Mouse (Mus musculus): Measurements from ENCODE around the gene Faah. TPM values are rescaled to one million over a fixed set of nuclear protein-coding genes. Genes with fewer than 3 reads are reported as not detected.

Faah gene
- total RNA-seq, 2 experiments from 2014 or later: 4.0 to 4.5 TPM

DNA sequence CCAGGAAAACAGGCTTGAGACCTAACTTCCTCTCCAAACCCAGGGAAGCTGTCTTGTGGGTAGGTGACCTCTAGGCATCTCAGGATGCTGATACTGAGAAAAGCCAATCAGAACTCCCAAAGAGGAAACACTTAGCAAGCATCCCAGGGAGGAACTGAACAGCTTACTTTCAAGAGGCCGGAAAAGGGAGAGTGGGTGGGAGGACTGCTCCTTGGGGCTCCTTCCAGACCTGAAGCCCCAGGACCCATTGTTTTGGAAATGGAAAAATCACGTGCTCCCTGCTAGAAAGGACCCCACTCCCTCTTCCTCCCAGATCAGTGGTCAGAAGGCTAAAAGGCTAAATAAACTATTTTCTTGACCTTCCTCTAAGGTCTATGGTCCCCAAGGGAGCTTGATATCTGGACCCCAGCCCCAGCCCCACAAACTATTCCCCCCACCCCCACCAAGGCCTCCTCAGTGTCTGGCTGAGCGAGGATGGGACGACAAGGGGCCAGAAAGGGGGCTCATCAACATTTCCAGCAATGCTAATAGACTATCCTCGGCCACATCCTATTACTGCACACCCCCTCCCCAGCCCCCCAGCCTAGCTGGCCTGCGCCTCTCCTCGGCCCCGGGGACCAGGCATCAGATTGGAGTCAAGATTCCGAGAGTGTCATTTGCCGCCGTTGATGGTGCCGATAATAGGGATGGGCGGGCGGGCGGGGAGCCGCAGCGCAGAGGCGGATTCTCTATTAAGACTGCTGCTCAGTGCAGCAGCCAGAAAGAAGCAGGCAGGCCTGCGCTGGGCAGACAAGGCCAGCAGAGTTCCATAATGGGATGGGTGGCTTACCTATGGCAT lies 62.9 kb downstream of the Faah start:
- DNase-seq (ENCODE audit: low spot score in 2 of 2): no peak

DNA sequence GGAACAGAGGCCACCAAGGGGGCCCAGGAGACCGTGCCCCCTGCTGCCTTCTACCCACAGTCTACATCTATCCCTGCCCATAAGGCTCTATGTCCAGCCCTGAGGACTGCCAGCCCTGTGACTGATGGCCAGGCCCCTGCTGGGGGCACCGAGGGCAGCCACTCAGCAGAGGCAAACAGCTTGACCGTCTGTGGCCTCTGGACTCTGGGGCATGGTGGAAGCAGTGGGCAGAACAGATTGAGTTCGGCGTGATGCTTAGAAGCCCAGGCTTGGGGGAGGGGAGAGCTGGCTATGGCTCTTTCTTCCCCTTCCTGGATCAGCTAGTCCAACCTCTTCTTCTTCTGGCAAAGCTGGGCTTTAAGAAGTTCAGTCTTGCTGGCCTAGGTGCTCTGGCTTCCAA lies 64.2 kb downstream of the Faah start:
- DNase-seq (ENCODE audit: low spot score in 2 of 2): no peak

DNA sequence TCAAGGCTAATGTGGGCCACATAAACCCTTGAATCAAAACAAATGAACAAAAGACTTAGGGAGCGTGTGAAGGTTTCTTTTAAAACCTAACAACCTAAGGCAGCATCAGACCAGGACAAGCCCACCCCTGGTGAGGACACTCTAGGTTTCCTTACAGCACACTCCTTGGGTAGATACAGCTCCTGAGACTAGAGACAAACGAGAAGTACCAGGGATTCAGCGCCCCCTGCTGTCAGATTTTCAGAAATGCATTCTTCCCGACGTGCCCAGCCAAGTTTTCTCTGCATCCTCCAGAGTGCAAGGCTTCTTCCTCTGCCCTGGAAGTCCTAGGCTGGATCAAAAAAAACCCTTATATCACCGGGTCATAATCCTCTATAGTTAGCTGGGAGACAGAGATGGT lies 65.0 kb downstream of the Faah start:
- peak; percentile 53 to 61 for DNase-seq (ENCODE audit: low spot score in 2 of 2)

DNA sequence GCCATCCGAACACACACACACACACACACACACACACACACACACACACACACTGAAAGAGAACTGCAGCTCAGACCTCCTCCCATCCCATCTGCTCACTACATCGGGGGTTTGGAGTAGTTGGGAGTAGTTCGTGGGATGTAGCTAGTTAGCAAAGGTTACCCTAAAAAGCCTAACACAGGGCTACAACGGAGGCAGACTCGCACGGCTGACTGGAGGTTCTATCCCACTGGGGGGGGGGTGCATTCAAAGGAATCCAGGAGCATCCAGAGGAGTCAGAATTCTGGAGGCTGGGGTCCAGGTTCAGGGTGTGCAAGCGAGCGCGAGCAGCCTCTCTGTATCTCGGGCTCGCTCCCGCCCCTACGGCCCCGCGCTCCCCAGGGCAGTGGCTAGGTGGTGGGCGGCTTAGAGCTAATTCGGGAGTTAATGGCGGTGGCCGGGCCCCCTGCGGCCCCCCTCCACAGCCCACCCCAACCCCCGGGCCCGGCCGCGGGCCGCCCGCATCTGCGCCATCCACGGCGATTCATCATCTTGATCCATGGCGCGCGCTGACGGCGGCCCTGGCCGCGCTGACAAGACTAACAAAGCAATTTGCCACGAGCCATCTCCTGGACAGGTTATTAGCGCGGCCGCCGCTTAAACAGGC lies 73.9 kb downstream of the Faah start:
- no peak for DNase-seq (ENCODE audit: low spot score in 2 of 2)

DNA sequence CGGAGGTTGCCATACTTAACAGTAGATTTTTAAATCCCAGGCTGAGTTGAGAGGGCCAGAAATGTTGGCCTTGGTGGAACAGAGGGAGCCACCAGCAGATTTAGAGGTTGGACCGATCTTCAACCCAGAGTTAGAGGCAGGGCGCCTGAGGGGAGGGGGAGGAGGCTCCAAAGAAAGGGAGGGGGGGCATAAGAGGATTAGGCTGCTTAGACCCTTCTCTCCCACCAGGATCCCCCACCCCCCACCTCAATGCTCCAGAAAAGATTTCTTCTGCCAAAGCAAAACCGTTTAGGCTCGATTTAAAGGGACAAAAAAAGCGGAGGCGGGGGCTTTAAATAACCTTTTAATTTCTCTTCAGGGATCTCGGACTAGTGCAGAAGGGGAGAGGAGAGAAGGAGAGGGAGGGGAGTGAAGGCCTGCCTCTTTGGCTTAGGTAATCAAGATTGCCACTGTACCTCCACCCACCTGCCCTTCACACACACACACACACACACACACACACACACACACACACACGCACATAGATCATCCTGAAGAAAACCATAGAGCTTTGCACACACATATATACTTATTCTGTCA lies 76.4 kb downstream of the Faah start:
- DNase-seq (ENCODE audit: low spot score in 2 of 2): no peak

DNA sequence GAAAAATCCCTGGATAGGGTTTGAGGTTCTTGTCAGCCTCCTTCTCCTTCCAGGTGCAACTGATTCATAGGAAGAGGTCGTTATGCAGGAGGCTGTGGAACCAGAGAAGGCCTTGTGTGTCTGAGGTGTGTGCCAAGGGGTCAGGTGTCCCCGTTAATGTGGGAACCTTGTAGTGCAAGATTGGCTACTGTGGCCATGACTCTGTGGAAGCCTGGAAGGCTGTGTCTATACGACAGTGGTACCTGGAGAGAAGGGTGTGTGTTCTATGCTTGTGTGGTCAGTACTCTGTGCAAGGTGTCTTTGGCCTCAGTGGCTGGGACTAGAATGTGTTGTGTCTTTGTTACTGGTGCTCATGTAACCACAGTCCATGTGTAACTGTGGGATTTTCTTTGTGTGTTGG lies 77.0 kb downstream of the Faah start:
- DNase-seq (ENCODE audit: low spot score in 2 of 2): no peak

DNA sequence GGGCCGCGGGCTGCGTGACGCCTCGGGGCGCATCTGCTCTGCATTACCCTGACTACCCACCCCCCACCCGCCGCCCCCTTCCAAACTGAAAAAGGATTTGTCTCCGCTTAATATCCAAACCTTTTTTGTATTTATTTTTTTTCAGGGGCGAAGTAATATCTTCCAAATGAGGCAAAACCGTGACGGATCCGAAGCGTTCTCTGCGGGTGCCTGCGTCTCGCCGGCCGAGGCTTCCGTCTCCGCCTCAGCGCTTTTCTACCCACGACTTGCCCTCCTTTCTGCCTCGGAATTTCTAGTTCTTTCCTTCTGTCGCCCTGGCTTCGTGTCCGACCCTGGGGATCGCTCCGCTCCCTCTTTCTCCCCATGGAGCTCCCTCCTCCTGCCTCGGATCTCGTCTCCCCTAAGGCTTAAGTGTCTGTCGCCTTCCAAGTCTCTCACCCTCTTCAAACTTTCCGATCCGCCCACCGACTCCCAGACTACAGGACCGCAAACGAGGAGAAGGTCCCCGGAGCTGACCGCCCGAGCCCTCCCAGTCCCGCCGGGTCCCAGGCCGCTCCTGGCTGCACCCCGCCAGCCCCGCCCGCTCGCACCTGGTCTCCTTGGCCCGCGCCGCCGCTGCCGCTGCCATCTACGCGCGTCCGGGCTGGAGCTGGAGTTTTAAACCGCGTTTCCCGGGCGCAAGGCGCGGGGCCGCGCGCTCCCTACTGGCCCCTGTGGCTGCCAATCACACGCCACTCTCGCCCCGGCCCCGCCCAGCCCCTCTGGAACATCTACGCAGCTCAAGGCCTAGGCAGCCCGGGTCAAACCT lies 78.2 kb downstream of the Faah start, which contains the start of gene Dmbx1:
Dmbx1 (minus strand) TSS at position 632 of the 808 bp plus-strand sequence.
- DNase-seq (ENCODE audit: low spot score in 2 of 2): no peak

DNA sequence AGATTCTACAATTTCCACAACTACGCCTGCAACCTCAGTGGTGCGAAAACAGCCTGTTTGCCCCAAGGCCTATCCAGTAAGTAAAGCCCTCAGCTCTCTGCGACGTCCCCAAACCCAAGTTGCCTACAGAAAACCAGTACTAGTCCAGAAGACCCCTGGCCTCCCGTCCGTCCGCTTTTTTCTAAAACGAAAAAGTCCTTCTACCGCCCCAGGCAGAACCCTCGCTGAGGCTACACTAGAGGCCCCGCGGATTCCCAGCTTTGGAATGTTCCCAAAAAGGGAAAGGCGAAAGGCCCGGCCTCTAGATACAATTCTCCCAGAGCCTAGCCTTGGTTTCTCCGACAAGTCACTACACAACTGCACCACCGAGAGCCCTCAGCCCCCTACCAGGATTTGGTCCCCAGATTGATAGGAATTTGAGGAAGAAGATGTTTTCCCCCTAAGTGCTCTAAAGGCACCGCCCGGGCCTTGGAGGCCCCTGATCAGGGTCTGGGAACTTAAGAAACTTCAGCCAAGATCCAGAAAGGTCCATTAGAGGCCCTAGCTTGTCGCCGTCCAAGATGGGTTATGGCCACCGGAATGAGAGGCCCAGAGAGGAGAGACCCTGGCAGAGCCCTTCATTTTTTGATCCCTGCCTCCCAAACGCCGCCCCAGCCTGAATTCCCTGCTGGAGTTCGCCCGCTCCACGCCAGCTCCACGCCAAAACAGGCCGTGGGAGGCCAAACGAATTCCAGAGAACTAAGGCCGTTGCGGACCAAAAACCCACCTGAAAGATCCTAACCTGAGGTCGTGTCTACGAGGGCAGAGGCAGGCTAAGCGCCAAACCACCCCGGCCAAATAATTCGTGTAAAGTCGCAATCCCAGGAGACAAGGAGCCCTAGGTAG lies 79.2 kb downstream of the Faah start:
- no peak for DNase-seq (ENCODE audit: low spot score in 2 of 2)

DNA sequence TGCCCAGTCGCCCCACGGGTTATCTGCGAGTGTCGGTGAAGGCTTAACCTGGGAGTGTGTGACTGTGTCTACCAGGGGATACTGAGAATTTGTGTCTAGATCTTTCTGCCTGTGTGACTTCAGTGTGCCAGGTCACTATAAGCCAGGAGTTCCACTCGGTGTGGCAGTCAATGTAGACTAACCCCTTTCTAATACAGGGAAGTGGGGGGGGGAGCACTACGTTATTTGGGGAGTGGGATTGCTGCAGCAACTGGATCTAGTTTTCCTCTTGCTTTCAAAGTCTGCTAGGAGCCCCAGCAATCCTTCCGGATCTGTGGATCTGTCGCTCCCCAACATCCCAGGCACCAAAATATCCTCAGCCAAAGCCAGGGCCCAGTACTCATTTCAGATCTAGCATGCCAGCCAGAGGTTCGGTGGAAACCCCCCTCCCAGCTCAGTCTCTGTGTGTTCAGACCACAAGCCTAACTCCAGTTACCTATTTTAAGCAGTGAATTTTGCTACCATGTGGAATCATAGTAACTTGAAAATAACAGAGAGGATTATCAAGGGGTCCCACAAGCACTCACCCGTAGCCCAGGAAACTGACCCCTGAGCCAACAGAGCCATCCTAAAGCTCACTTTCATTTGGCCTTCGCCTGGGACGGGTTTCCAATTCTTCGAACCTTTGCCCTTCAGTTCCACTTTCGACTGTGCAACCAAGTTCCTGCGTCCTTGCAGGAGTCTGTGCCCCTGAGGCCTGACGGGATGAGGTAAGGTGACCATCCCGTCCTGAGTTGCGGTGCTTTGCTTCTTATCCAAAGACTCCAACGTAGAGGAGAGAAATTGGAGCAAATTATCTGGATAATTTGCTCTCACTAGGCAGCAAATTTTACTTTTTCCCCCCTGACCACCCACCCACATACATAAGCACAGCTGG lies 80.4 kb downstream of the Faah start:
- DNase-seq (ENCODE audit: low spot score in 2 of 2): no peak

DNA sequence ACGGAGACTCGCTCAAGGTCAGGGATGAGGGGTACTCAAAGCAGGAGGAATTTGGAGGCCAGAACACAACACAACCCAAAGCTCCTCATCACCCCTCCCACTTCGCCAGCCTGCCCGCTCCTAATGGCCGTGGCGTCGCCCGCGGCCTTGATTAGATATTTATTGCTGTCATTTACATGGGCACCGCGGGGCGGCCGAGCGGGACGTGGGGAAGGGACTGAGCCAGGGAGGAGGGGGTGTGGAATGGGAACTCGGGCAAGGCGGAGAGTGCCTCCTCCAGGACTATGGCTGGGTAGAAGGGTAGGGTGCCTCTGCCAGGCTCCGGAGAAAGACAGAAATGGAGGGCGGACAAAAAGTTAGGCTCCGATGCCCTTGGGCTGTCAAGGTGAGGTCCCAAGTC lies 81.1 kb downstream of the Faah start:
- DNase-seq (ENCODE audit: low spot score in 2 of 2): no peak

DNA sequence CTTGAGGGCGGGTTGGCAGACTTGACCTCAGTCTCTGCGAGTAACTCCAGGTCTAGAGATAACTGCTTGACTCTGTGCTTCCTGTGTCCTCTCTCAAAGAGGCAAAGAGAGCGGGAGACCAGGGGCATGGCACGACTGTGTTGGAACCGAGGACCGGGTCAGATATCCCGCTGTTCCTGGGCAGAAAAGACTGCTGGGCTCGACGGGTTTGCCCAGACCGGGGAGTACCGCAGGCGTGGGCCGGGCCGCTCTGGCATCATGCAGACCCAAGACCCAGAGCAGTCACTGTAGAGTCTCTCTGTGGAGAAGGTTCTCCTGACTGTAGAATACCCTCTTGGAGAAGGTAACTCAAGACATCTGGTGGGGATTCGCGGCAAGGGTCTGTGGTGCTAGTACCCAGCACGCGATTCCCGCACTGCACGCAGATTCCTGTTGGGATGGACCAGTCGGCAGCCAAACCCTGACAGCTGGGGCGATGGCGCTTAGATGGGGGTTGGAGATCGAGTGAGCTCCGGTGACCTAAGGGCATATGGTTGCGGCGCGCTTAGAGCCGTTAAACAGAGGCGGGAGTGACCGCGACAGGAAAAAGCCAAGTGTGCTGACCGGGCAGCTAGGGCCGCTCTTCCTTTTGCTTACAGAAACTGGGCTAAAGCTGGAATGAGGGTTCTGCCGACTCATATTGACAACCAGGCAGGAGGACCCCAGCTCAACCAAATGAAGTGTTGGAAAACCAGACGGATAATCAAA lies 81.7 kb downstream of the Faah start:
- DNase-seq (ENCODE audit: low spot score in 2 of 2): no peak

DNA sequence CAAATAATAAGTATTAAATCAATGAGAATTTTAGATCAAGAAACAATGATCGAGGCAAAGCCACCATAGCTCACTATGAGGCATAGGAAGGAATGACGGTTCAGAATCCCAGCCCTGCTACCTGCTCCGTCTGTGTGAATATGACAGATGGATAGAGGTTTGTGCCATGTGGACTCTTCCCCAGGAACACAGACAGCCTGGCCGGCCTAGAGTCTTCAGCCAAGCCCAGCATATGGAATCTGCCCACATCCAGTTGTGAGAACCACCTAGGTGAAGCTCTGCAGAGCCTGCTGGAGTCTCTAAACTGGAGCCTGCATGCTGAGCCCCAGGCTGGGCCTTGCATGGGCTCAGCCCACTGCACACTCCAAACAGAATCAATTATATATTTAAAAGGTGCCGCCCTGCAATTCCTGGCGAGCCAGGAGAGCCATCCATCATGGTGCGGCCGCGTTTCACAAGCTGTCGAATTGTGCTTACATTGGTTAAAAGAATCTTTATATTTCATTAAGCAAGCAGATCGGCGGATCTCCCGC lies 86.1 kb downstream of the Faah start:
- no peak for DNase-seq (ENCODE audit: low spot score in 2 of 2)

DNA sequence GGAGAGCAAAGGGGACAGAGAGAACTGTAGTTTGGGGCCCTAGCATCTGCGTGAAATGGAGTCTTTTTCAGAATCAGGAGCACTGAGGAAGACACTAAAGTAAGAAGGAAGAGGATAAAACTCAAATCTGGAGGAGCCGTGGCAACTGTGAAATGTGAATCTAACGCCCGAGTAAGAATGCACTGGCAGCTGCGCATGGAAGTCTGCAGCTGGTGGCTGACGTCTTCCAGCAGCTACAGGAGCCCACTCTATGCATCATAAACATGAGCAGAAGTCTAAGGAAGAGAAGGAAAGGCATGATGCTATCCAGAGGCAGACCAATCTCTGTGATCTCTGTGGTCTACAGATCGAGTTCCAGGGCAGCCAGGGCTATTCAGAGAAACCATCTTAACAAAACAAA lies 90.1 kb downstream of the Faah start:
- no peak for DNase-seq (ENCODE audit: low spot score in 2 of 2)

DNA sequence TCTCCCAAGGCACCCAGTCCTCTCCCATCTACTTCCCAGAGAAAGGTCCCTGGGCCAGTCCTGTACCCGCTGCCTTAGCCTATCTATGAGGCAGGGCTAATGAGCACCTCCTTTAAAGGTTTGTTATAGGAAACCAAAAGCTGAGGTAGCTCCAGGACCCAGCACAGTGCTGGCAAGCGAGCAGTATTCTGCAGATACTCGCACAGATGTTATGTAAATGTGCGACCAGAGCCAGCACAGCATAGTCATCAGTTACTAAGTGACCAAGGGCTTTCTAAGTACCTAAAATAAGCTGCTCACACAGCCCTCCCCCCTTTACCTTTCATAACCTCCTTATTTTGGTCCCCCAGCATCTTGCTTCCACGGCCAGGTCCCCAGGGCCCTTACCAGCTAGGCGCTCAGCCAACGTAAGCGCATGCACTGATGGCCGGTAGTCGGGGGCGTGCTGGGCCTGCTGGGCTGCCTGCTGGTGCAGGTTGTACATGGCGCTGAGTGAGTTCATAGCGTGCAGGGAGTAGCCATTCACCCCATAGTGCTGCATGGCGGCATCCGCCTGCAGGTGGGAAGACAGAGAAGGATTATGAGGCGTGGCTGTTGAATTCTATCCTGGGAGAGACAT lies 94.4 kb downstream of the Faah start:
- no peak for DNase-seq (ENCODE audit: low spot score in 2 of 2)

DNA sequence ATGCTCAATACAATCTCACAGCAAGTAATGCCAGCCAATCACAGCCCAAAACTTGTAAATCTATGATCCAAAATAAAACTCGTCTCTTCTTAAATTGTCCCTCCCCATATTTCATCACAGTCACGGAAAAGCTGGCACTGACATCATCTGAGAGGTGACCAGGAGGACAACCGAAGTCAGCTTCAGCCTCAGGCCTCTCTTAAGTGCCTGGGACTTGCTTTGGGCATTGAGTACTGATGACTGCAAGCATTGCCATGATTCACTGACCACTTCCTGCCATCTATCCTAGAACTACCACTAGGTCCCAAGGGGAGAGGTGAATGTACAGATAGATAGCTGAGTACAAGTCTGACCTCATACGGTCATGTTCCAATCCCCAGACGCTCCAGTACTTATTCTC lies 95.0 kb downstream of the Faah start:
- no peak for DNase-seq (ENCODE audit: low spot score in 2 of 2)

DNA sequence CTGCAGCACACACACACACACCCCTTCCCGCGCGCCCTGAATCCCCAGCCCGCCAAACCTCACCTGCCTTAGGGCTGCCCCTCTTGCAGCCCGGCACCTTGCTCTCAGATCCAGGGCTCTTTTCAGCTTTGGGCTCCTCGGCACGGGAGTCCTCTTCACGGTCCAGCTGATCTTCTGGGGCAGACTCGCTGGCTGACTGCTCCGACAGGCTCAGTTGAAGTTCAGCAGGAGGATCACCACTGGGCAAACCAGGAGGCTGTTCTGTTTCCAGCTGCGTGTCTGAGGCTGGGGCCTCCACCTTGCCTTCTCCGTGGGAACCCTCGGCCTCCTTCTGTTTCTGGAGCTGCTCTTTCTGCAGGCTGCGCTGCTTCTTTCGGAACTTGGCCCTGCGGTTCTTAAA lies 97.8 kb downstream of the Faah start:
- DNase-seq (ENCODE audit: low spot score in 2 of 2): no peak
